Mouse (Mus musculus): ENCODE measurements around the gene Chkb.

- TF ChIP-seq EP300 (IDR thresholded peaks at IDR 0.05; ENCODE audit: low read depth): no peak
- no peak for TF ChIP-seq CTCF (IDR thresholded peaks at IDR 0.05; ENCODE audit: low read depth)
Observed at GRCm38 (mm10) chr15:89431271-89431670, 1.6 kb upstream of the Chkb start.

All from liver, postnatal 0 days (tissue).